Mouse (Mus musculus) liver, adult 2 months (tissue): Measurements from ENCODE around the gene Afdn.

ENCODE experiments used
- CTCF ChIP-seq: fragments of 200-500 bp; IDR thresholded peaks from 2 replicates; pipeline ENCODE4 v1.5.1; 2011; ENCODE audit warnings: low read depth, low read length, control low read depth
- POLR2A ChIP-seq: fragments of 200-500 bp; IDR thresholded peaks from 2 replicates; pipeline ENCODE4 v1.6.1; 2011; ENCODE audit warnings: low read length, control low read depth; ENCODE audit not compliant: insufficient read depth; ENCODE audit errors: extremely low read depth

GRCm38 (mm10) chr17:13730980-13731726 is 29.2 kb upstream of the Afdn start:
- TF ChIP-seq CTCF (no peak), POLR2A (no peak)
